Mouse (Mus musculus): Measurements from ENCODE around the gene Atxn7l1. TPM values are rescaled to one million over a fixed set of nuclear protein-coding genes. Genes with fewer than 3 reads are reported as not detected.

Atxn7l1 gene
- polyA plus RNA-seq, 1 experiment from 2014 or later: 11.4 TPM

DNA sequence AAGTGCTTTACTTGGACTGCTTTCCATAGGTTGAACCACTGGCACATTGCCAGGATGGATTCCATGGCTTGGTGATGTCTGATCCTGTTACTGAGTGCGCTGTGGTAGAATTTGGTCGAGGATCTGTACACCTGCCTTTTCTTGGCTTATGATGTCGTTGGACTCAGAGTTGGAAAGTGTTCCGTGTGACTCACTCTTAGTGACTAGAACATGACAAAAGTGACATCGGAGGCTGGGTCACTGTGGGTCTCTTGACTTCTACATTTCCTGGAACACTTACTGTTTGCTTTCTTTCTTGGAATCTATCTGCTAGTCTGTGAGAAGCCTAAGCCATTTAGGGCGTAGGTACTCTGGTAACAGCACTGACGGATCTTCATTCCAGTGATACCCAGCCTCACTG, 23.3 kb downstream of the Atxn7l1 start:
- H3K4me1 ChIP-seq (replicated peaks): peaks cover 47% of the 10 kb centered on the region
- no peak overlapping the region for H3K4me2 ChIP-seq
- H3K27ac ChIP-seq (ENCODE audit: poor library complexity, severe bottlenecking): no peak overlapping the region
- no peaks in the 10 kb centered on the region for H3K36me3 ChIP-seq
- no peak overlapping the region for H3K4me3 ChIP-seq
- H3K9ac ChIP-seq: no peak overlapping the region
- WGBS: 80% methylated on average over 7 of the region's 7 CpGs
- no peaks in the 10 kb centered on the region for H3K9me3 ChIP-seq (replicated peaks)
- no peaks in the 10 kb centered on the region for H3K27me3 ChIP-seq (replicated peaks)
- ATAC-seq (ENCODE audit: insufficient number of reproducible peaks, low FRiP score): no peak

DNA sequence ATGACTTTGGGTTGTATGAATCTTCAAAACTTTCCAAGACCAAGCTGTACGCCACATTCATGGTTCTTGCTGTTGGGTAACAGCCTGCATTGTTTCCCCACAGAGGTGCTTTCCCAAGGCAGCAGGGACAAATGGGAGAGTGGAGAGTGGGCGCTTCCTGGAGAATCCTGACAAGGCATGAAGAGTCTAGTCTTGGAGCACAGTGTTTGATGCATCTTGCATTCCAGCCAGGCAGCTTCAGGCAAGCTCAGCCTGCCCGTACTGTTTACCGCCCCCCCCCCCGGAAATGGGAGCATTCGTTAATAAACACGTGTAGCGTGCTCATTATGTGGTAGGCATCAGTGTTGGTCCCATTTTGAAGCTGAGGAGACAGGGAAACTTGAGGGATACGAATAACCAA, 25.4 kb downstream of the Atxn7l1 start:
- 89% methylated on average over 9 of the region's 9 CpGs for WGBS

DNA sequence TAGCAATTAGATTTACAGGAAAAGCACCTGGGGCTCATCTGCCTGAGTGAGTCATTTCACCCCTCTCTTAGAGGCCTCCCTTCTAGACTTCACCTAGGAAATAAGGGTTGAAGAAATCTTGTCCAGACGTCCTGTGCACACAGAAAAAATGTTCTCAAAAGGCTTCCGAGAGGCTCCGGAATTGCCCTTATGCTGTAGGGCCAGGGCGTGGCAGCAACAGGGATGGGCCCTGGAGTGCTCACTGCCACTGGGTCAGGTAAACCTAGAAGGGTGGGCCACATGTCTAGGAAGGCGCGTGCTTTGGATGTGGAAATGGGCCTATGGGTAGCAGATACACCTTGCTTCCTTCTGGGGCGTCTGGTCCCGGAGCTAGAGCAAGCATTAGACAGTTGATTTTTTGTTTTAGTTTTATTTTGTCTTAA, 26.2 kb downstream of the Atxn7l1 start:
- Histone ChIP-seq H3K9me3 (replicated peaks) (no peaks in the 10 kb centered on the region), H3K36me3 (no peaks in the 10 kb centered on the region), H3K4me3 (no peak overlapping the region), H3K27ac (ENCODE audit: poor library complexity, severe bottlenecking) (no peak overlapping the region), H3K4me1 (replicated peaks) (peaks cover 45% of the 10 kb centered on the region), H3K4me2 (no peak overlapping the region), H3K27me3 (replicated peaks) (no peaks in the 10 kb centered on the region), H3K9ac (no peak overlapping the region)
- 90% methylated on average over 8 of the region's 8 CpGs for WGBS
- no peak for ATAC-seq (ENCODE audit: insufficient number of reproducible peaks, low FRiP score)

More for the DNA sequence above, 25.4 kb downstream of the Atxn7l1 start:
- H3K36me3 ChIP-seq: no peaks in the 10 kb centered on the region
- peaks cover 47% of the 10 kb centered on the region for H3K4me1 ChIP-seq (replicated peaks)
- no peak overlapping the region for H3K4me3 ChIP-seq
- no peak overlapping the region for H3K9ac ChIP-seq
- no peaks in the 10 kb centered on the region for H3K27me3 ChIP-seq (replicated peaks)
- no peaks in the 10 kb centered on the region for H3K9me3 ChIP-seq (replicated peaks)
- ATAC-seq (ENCODE audit: insufficient number of reproducible peaks, low FRiP score): no peak
- H3K27ac ChIP-seq (ENCODE audit: poor library complexity, severe bottlenecking): no peak overlapping the region
- no peak overlapping the region for H3K4me2 ChIP-seq

DNA sequence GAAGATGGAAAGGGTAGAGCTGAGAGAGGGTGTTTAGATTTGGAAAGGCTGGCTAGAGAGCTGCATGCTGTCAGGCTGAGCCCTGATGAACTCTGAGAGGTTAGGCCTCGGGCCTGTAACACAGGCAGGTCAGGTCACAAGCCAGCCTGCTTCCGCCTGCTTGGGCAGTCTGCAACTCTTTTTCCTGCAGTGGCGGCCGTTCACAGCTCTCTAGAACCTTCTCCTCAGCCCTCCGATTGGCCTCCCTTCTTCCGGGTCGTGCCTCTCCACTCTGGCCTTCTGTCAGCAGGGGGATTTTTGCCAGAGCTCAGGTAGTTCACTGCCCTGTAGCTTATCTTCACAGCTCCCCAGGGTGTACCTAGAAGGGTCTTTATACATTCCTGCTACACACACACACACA, 26.7 kb downstream of the Atxn7l1 start:
- H3K27me3 ChIP-seq (replicated peaks): no peaks in the 10 kb centered on the region
- peaks cover 45% of the 10 kb centered on the region for H3K4me1 ChIP-seq (replicated peaks)
- no peak for ATAC-seq (ENCODE audit: insufficient number of reproducible peaks, low FRiP score)
- H3K36me3 ChIP-seq: no peaks in the 10 kb centered on the region
- H3K9me3 ChIP-seq (replicated peaks): no peaks in the 10 kb centered on the region
- no peak overlapping the region for H3K4me2 ChIP-seq
- no peak overlapping the region for H3K9ac ChIP-seq
- H3K4me3 ChIP-seq: no peak overlapping the region
- 59% methylated on average over 7 of the region's 7 CpGs for WGBS
- H3K27ac ChIP-seq (ENCODE audit: poor library complexity, severe bottlenecking): no peak overlapping the region

DNA sequence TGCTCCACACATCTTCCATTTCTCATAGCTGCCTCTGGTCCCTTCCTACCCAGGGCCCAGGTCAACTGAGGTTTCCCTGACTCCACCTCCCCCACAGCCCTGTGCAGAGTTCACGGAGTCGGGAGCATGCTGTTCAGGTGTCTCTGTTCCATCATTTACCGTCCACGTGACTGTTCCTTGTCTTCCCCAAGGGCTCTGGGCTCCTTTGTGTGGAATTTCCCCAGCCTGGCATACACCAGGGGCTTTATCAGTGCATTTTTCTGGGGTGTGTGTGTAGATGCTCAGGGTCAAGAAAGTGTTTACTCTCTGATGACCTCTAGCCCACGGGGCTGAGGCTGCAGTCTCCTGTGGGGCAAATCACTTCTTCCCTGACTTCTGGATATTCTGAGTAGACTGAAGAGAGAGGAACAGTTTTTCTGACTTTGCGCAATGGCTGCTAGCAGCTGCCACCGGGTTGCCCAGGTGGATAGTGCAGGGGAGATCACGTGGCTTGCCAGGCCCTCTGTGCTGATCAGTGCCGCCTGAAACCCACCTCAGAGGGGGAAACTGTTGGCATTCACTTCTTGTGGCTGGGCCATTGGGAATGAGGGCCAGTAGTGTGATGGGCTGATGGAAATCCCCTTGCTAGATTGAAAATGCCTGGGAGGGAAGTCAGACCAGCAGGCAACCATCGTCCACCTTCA, 27.3 kb downstream of the Atxn7l1 start:
- no peak overlapping the region for H3K9ac ChIP-seq
- WGBS: 68% methylated on average over 10 of the region's 10 CpGs
- H3K4me1 ChIP-seq (replicated peaks): peaks cover 45% of the 10 kb centered on the region
- H3K4me2 ChIP-seq: no peak overlapping the region
- no peak for ATAC-seq (ENCODE audit: insufficient number of reproducible peaks, low FRiP score)
- H3K9me3 ChIP-seq (replicated peaks): no peaks in the 10 kb centered on the region
- no peak overlapping the region for H3K27ac ChIP-seq (ENCODE audit: poor library complexity, severe bottlenecking)
- no peaks in the 10 kb centered on the region for H3K36me3 ChIP-seq
- no peak overlapping the region for H3K4me3 ChIP-seq
- no peaks in the 10 kb centered on the region for H3K27me3 ChIP-seq (replicated peaks)

DNA sequence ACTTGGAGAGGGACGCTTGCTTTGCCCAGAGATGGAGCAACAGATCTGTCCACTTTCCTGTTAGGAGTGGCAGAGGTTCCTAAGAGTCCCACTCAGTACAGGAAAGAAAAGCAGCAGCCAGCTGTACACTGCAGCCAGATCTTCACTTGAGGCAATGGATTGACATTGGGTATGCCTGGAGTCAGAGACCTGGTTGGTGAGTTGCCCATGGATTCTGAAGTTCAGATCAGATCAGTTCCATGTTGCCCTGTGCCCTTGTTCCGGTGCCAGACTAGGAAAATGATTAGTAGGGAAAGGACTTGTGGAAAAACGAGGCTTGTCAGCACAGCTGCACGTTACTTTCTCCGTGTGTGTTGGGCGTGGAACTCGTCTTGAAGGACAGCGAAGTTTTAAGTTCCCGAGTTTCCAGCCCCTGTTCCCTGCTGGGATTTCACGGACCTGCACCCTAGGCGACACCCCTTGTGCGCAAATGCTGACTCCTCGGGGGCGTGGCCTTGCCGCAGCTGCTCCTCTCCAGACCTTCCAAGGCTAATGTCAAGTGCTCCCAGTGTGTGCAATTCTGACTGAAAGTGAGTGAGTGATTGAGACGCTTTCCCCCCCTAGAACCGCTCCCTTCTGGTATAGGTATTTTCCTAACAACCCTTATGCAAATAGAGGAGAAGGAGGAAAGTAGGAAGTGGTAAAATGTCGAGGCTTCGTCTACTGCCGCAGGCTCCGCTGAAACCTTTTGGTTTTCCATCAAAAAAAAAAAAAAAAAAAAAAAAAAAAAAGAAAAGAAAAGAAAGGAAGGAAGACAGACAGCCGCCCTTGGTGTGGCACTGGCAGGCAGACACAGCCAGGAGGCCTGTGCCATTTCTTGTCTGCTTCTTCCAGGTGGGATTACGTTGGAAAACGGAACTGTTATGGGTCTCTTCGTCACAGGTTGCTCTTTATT, 28.4 kb downstream of the Atxn7l1 start:
- H3K9me3 ChIP-seq (replicated peaks): no peaks in the 10 kb centered on the region
- peak overlapping the region; percentile 48 for H3K9ac ChIP-seq
- WGBS: 6% methylated on average over 25 of the region's 25 CpGs
- no peaks in the 10 kb centered on the region for H3K36me3 ChIP-seq
- no peaks in the 10 kb centered on the region for H3K27me3 ChIP-seq (replicated peaks)
- peak overlapping the region; percentile 78 for H3K4me2 ChIP-seq
- peak; percentile 77 for ATAC-seq (ENCODE audit: insufficient number of reproducible peaks, low FRiP score)
- peaks cover 34% of the 10 kb centered on the region for H3K4me1 ChIP-seq (replicated peaks)
- no peak overlapping the region for H3K27ac ChIP-seq (ENCODE audit: poor library complexity, severe bottlenecking)
- peak overlapping the region; percentile 44 for H3K4me3 ChIP-seq

DNA sequence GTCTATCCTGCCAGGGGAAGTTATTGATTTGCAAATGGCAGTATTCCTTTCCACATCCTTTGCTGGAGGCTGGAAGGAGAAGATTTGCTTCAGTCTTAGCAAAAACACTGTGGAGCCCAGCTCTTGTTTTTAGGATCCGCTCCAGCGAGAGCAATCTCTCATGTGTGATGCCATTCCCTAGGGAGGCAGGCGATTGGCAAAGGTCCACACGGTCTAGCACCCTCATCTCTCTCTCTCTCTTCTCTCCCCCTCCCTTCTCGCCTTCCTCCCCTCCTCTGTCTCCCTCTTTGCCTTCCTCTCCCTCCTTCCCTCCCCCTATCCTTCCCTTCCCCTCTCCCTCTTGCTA, 29.0 kb downstream of the Atxn7l1 start:
- ATAC-seq (ENCODE audit: insufficient number of reproducible peaks, low FRiP score): no peak
- Histone ChIP-seq H3K36me3 (no peaks in the 10 kb centered on the region), H3K4me2 (peak overlapping the region; percentile 78), H3K9me3 (replicated peaks) (no peaks in the 10 kb centered on the region), H3K27ac (ENCODE audit: poor library complexity, severe bottlenecking) (no peak overlapping the region), H3K9ac (peak overlapping the region; percentile 48), H3K4me1 (replicated peaks) (peaks cover 32% of the 10 kb centered on the region), H3K27me3 (replicated peaks) (no peaks in the 10 kb centered on the region), H3K4me3 (peak overlapping the region; percentile 44)
- 26% methylated on average over 5 of the region's 5 CpGs for WGBS

DNA sequence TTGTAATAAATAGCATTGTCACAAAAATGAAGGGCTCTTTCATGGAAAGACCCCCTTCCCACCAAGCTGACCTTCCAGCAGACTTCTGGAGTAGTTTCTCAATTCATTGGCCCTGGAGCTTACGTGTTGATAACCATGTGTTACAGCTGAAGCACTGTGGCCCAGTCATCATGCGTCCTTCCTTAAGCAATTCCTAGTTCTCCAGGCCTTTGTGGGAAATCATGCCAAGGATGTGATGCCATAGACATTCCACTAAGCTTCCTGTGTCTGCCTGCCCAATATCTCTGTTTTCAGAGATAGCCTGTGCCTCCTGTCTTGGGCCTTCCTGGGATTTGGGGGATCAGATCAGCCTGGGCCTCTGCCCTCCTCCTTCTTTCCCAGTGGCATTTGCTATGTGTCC, 32.9 kb downstream of the Atxn7l1 start:
- Histone ChIP-seq H3K27me3 (replicated peaks) (no peaks in the 10 kb centered on the region), H3K4me2 (no peak overlapping the region), H3K4me3 (no peak overlapping the region), H3K36me3 (no peaks in the 10 kb centered on the region), H3K9ac (no peak overlapping the region), H3K9me3 (replicated peaks) (no peaks in the 10 kb centered on the region), H3K27ac (ENCODE audit: poor library complexity, severe bottlenecking) (no peak overlapping the region), H3K4me1 (replicated peaks) (peaks cover 22% of the 10 kb centered on the region)
- ATAC-seq (ENCODE audit: insufficient number of reproducible peaks, low FRiP score): no peak
- WGBS: 67% methylated on average over 2 of the region's 2 CpGs

DNA sequence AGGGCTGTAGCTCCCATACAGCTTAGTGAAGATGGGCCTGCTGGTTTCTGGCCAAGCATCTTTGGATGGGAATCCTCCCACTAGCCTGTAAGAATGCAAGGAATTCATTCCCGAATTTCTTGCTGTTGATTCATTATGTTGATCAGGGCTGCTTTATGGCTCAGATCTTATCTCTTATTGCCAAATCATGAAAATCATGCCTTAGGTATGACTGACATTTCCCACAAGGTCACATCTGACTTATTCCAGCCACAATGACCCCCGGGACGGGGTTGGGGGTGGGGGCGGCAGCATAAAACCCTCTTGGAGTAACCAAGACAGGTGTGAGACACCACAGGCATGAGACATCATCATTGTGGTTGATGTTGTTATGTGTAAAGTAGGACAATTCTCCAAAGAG, 34.4 kb downstream of the Atxn7l1 start:
- no peak for ATAC-seq (ENCODE audit: insufficient number of reproducible peaks, low FRiP score)
- Histone ChIP-seq H3K27ac (ENCODE audit: poor library complexity, severe bottlenecking) (no peak overlapping the region), H3K4me1 (replicated peaks) (peaks cover 14% of the 10 kb centered on the region), H3K9me3 (replicated peaks) (no peaks in the 10 kb centered on the region), H3K9ac (no peak overlapping the region), H3K4me3 (no peak overlapping the region), H3K36me3 (no peaks in the 10 kb centered on the region), H3K27me3 (replicated peaks) (no peaks in the 10 kb centered on the region), H3K4me2 (no peak overlapping the region)
- 86% methylated on average over 4 of the region's 4 CpGs for WGBS

DNA sequence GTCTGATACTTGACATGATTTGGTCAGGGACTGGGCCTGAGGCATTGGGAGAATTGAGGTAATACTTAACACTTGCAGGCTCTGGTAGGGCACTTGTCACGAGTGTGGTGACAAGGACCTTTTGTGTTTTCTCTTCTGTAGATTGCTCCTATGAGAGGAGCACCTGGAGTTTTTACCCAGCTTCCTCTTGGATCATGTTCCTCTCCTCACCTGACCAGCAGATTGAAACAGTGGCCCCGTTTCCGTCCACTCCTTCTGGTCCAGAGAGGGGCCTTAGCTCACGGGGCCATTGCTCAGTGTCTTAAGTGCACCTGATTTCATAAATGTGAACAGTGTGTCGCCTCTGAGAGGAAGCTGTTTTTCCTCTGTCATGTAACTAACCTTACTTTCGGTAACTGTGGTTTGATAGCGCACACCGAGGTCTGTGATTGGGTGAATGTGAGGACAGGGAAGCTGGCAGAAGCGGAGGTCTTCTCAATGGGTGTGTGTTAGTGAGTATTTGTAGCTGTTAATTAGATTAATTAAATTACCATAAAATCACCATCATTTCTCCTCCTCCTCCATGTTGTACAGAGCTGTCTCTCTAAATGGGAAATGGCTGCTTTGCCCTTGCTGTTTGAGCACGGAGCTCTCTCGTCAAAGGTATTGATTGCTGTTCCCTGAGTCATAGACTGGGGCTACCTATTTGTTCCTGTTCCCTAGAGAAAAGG, 35.1 kb downstream of the Atxn7l1 start:
- ATAC-seq (ENCODE audit: insufficient number of reproducible peaks, low FRiP score): no peak
- H3K27me3 ChIP-seq (replicated peaks): no peaks in the 10 kb centered on the region
- H3K4me2 ChIP-seq: no peak overlapping the region
- peaks cover 14% of the 10 kb centered on the region for H3K4me1 ChIP-seq (replicated peaks)
- 74% methylated on average over 11 of the region's 11 CpGs for WGBS
- no peak overlapping the region for H3K4me3 ChIP-seq
- no peak overlapping the region for H3K9ac ChIP-seq
- H3K9me3 ChIP-seq (replicated peaks): no peaks in the 10 kb centered on the region
- no peak overlapping the region for H3K27ac ChIP-seq (ENCODE audit: poor library complexity, severe bottlenecking)
- no peaks in the 10 kb centered on the region for H3K36me3 ChIP-seq

DNA sequence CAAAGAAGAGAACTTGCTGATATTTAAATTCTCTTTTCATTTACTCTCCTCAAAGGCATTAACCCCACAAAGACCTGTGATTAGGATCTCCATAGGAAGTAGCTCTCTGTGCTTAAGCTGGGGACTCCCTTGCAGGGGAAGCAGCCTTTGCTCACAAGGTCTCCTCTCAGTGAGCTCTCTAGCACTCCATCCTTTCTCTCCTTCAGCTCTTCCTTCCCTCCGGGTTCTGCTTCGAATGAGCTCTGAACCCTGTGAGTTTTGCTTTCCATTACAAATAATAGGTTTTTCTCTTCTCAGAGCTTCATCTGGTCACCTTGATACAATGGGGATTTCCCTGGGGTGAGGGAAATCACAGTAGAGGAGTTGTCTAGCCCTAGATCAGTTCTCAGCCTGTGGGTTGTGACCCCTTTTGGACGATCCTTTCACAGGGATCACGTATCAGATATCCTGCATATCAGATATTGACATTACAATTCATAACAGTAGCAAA, 35.7 kb downstream of the Atxn7l1 start:
- H3K9me3 ChIP-seq (replicated peaks): no peaks in the 10 kb centered on the region
- no peaks in the 10 kb centered on the region for H3K36me3 ChIP-seq
- no peak overlapping the region for H3K9ac ChIP-seq
- H3K4me2 ChIP-seq: no peak overlapping the region
- no peak overlapping the region for H3K4me3 ChIP-seq
- H3K27ac ChIP-seq (ENCODE audit: poor library complexity, severe bottlenecking): no peak overlapping the region
- 57% methylated on average over 4 of the region's 4 CpGs for WGBS
- H3K27me3 ChIP-seq (replicated peaks): no peaks in the 10 kb centered on the region
- no peak for ATAC-seq (ENCODE audit: insufficient number of reproducible peaks, low FRiP score)
- peaks cover 18% of the 10 kb centered on the region for H3K4me1 ChIP-seq (replicated peaks)

Data from heart, embryonic 12.5 days (tissue).